Mouse (Mus musculus) monocyte, adult 2 months (primary cell): ENCODE data around the gene Brf1.

ENCODE experiments used
- DNase-seq, 2 experiments: peaks; one replicate each; pipeline ENCODE4 v3.0.0; 2022; ENCODE audit warnings: low spot score in 2 of 2, low read depth in 1 of 2

Gene Brf1

DNA sequence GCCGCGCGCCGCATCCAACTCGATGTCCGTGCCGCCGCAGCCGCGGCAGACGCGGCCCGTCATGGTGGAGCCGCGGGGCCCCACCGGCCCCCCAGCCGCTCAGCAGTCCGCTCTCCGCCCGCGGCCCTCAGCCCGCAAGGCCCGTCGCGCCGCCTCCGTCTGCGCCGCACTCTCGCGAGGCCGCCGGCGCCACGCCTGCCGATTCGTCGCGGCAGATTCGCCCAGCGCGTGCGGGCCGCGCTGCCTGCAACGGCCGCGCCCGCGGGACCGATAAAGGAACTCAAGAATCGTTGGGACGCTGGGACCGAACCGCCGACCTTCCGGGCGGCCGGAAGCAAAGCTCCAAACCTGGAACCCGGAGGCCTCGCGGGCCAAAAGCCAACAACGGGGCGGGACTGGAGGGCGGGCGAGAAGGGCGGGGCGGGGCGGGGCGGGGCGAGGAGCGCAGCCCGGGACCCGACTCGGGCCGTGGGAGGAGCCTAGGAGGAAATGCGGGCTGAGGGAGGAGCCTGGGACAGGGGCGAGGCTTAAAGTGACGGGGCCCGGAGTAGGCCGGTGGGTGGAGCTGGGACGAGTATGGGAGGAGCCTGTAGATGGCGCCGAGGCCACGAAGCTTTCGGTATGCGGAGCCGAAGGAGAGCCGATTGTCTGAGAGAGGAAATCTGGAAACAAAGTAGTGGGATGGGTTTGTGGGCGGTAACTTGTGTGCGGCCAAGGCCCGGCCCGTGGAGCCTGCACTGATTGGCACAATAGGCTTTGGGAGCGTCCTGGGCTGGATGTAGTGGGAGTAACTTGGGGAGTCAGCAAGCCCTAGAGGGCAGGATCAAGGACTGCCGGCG, at the start of gene Brf1:
TSS of gene Brf1 (minus strand) at position 411 of the 839 bp plus-strand sequence.
- DNase-seq, result peak; percentile 91 to 96

DNA sequence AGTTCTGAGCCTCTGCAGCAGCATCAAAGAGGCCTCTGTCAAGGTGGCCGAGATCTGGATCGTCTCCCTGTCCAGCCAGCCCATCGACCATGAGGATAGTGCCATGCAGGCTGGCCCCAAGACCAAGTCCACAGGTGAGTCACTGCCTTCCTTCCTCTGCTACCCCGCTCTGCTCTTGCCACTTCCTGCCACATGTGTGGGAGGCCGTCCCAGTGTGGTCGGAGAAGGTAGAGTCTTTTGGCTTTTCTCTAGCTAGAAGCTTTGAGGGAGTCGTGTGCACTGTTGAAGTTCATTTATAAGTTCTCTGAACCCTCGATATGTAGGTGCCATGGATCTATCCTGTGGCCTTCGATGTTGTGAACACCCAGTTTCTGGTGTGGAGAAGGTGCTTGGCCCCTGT, 49.3 kb upstream of the Brf1 start:
- no peak for DNase-seq

DNA sequence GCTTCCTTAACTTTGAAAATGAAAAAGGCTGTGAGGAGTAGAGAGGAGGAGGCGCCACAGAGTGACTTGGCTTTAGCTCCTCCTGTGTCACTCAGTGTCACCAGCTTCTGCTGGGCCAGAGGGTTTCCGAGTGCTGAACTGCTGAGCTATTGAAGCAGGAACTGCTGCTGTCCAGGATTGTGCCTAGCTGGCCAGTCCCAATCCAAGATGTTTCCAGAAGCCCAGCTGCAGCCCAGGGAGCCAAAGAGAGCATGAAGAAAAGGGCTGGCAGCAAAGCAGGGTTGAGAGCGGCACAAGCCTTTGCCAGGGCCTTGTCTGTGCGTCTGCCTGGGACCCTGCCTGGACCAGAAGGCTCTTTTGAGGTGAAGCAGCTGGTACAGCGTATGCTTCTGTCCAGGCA, 47.6 kb upstream of the Brf1 start:
- no peak for DNase-seq

DNA sequence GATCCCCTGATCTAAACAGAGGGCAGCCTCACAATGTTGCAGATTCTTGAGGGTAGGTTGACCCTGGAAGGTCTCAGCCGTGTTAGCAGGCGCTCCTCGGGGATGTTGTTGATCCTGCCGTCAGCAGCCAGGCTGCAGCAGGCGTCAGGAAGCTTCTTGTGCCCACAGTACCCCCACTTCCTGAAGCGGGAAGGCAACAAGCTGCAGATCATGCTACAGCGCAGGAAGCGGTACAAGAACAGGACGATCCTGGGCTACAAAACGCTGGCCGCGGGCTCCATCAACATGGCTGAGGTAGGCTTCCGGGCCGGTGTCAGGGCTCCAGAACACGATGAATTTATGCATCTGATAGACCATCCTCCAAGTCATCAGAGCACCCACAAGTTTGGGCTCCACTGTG, 46.4 kb upstream of the Brf1 start:
- DNase-seq, result no peak

DNA sequence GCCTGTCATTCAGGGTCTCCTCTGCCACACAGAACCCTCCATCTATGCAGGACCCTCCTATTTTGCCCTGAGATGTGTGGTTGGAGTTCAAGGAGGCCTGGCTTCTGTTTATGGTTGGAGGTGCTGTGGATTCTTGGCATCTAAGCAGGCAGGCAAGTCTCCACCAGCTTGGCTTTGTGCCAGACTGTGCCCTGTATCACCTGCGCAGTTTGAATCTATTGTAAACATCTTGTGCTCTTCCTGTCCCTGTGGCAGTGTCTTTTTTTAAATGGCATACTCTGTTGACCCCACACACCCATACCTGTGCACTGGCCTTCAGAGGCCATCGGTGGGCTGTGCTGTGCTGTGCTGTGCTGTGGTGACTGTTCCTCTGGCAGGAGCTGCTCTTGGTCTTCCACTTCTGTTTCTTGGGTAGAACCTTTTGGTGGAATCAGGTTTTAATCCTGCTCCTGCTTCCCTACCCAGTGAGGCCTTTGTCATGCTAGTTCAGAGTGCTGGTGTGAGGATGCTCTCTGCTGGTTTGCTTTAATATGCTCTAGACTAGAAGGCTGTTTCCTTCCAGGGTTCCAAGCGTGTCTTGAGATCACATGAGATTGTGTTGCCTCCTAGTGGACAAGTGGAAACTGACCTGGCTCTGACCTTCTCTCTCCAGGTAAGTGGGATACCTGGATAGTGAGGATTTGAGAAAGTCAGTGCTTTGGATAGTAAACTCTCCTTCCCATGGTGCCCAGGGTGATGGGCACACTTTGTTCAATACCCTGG, 44.6 kb upstream of the Brf1 start:
- no peak for DNase-seq

DNA sequence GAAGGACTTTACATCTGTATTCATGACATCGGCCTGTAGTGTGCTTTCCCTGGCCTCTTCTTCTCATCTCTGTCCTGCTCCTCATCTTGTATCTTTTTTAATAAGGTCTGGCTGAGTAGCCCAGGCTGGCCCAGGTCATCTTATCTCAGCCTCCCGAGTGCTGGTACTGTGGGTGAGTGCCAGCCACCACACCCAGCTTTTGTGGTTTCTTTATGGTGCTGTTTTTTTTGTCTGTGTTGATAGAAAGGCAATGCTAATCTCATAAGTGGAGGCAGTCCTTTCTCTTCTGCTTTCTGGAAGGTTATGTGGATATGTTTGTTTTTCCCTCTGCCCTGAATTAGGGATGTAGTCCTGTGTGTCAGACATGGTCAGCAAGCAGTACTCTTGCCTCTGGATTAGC, 42.0 kb upstream of the Brf1 start:
- DNase-seq, result no peak

DNA sequence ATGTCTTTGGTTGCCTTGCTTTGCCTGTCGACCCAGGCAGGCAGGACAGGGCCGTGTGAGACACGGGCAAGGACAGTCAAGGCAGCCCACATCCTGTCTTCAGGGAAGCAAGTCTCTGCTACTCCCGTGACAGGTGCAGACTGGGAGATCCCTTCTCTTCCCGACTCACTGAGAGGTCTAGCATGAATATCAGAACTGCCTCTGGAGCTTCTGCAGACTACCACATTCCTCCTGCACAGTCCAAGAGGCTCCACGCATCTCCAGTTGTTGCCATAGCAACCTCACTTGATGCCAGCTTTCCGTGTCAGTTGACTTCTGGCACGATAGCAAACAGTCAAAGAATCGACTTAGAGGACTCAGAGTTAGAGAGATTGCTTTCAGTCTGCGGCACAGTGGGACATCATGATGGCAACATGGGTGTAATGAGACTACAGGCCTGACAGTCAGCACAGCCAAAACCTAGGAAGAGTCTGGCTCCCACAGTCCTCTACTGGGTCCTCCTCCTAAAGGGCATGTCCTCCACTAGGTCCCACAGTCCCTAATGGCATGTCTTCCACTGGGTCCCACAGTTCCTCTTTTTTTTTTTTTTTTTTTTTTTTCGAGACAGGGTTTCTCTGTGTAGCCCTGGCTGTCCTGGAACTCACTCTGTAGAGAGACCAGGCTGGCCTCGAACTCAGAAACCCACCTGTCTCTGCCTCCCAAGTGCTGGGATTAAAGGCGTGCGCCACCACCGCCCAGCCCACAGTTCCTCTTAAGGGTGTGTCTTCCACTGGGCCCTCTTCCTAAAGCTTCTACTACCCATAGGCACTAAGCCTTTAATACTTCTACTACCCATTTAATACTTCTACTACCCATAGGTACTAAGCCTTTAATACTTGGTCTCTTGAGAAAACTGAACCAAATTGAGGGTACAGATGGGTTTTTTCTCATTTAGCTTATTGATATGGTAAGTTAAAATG, 41.3 kb upstream of the Brf1 start:
- DNase-seq, result no peak

DNA sequence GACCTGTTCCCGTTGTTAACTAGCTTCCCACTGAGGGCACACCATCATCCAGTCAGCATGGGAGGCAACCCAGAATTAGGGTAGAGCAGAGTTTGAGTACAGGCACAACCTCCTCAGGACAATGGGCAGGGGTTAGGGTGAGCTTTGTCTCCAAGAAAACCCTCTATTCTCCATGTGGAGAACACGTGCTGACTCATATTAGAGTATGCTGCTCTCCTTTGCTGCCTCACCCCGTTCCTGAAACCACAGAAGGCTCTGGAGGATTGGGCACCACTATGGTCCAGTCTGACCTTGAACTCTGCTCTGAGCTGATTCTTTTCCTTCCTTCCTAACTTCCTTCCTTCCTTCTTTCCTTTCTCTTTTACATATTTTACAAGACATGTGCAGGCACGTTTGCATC, 37.9 kb upstream of the Brf1 start:
- no peak for DNase-seq

DNA sequence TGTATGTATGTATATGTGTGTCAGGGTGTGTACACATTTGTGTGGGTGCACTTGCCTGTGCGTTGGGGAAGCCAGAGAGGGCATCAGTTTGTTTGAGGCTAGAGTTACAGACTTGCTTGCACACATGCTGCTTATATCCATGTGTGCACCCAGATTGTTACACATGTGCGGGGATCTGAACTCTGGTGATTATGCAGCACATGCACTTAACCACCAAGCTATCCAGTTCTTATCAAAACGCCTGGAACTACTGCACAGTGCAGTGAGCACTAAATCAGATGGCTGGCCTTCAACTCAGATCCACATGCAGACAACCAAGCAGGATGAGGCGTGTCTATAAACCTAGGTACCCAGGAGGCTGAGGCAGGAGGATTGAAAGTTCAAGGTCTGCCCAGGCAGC, 36.5 kb upstream of the Brf1 start:
- DNase-seq, result no peak

DNA sequence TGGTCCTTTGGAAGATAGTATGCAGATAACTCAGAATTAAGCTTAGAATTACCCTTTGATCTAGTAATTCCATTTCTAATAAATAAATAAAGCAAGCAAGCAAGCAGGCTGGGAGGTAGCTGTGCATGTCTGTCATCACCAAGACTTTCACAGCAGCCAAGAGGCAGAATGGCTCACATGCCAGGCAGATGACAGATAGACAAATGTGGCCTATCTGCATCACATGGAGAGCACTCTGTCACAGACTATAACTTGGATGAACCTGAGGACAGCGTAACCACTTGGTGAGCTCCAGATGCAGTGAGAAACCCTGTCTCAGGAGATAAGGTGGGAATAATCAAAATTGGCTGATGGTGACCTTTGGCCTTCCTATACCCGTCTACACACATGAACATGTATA, 34.6 kb upstream of the Brf1 start:
- no peak for DNase-seq

DNA sequence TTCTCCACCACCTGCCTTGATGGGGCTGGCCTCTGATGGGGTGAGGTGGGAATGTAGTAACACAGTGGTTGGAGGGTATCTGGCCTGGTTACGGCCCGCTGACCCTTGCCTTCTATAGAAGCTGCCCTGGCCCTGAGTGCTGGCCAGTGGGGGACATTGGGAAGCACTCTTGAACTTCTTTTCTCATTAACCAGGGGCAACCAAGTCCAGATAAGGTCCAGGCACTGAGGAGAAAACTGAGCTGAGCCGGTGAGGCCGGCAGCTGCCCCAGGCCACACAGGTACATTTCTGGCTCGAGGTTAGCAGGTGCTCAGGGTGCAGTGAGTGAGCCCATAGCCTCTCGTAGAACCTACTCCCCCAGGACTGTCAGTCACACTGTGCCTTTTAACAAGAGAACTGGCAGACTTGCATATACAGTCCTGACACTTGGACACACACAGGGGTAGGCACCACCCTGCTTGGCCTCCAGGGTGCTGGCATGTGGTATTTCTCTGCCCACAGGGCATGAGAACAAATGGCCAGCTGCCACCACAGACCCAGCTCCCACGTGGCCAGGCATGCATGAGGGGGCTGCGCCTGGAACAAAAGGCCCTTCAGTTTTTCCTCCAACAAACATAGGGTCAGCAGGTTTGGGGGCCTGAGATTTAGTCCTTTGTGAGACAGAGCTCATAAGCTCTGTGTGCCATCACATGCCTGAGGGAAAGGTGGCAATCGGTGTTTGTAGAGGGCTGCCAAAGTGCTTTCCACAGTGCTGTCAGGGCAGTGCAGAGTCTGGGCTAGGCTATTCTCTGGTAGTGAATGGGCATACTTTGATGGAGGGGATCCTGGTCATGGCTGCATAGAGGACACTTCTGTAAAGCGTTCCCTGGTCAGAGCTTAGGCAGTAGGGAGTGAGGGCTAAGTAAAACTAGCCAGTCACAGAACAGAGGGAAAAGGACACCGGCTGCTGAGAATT, 32.1 kb upstream of the Brf1 start:
- no peak for DNase-seq

DNA sequence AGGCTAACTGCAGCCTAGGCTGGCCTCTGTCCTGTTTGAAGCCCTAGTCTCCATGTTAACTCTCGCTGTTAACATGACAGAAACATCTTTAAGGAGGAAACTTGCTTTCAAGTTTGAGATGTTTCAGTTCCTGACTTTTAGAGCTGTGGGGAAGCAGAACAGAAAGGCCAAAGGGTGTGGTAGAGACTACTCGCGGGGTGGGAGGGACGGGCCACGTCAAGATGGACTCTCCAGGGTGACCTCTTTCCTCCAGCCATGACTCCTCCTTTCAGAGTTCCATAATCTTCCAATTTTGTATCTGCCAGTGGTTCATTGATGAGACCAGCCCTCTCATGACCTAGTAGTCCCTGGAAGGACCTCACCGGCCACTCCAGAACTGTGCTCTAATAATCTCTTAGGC, 30.9 kb upstream of the Brf1 start:
- DNase-seq, result no peak

DNA sequence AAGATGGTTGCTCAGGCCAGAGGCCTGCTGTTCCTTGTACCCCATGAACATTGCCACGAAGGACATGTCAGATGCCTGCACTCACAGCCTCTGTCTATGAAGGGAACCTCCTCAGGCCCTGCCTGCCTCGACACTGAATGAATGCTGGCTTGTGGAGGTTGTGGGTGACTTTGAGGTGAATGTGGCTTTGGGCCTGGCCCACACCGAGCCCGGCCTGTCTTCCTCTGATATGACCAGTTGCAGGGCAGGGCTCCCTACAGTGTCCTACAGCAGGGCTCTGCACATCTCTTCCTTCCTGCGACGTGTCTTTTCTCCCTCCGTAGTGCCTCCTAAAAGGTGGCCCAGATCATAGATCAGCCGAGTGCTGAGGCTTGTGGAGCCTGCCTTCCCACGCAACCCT, 30.5 kb upstream of the Brf1 start:
- no peak for DNase-seq

DNA sequence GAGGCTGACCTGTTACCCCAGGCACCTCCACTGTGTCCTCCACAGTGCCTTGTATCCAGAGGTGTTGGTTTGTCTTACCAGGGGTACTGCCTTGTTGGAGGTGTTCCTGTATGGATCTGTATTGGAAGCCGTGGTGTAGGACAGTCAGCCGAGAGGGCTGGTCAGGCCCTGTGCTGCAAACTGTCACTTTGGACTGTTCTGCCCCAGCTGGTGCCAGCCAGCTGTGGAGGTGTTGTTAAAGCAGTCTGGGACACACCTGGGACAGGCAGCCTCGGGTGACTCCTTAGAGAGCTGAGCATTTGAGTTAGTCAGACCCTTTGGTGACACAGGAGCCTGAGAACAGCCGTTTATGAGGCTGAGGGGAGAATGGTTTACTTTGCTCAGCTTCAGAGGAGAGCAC, 29.5 kb upstream of the Brf1 start:
- no peak for DNase-seq

DNA sequence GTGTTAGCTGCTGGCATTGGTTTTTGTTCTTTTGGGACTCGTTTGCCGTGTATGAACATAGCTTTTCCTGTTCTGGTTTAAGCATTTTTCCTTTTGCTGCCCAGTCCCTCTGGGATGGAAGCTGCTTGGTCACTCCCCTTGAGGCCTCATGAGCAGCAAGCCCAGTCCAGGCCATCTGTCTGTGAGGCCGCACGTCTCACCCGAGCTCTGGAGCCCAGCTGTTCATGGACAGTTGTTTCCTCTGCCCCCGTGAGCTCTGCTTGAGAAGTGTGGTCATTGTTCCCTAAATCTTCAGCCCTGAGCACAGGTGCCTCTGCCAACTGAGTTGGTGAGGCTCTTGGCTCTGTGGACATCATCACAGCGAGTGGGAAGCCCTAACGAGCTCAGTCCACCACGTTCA, 28.4 kb upstream of the Brf1 start:
- no peak for DNase-seq

DNA sequence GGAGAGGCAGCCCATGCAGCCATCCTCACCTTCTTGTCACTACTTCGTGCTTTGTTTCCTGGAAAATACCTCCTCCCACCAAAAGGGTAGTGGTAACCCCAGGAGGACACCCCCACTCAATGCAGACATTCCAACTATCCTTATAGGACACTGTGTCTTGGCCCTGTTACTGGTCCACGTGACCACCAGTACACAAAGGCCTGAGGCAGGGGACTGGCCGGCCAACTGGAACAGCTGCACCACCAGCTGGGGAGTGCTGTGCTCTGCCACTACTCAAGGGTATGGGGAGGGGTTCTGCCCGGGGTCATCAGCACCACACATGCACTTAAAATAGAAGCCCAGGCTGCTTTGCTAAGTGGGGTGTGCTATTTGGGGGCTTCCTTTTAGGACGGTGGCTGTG, 27.6 kb upstream of the Brf1 start:
- no peak for DNase-seq

DNA sequence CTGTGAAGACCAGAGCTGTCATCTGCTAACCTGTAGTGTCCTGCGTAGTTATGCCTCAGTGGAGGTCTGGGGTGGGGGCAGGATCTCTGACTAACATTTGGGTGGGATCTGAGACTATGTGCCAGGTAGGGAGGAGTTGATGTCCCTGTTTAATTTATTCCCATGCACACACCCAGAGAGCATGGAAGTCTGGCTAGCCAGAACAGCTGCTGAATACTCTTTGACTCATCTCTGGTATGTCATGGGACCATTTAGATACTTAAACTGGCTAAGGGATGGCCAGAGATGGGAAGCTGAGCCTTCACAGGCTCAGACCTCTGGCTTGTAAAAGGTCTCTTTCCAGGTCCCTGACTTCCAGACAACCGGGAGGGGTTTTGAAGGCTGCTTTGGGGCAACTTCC, 27.0 kb upstream of the Brf1 start:
- no peak for DNase-seq

DNA sequence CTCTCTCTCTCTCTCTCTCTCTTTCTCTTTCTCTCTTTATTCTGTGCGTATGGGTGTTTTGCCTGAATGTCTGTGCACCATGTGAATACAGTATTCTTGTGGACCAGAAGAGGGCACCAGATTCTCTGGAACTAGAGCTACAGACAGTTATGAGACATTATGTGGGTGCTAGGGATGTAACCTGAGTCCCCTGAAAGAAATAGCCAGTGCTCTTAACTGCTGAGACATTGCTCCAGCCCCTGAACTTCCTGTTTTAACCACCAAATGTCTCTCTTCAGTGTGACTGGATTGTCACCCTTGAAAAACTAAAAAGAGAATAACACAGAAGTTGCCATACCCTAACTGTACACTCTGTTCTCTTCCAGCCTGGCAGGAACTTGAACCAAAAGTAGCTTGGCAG, 26.1 kb upstream of the Brf1 start:
- no peak for DNase-seq

DNA sequence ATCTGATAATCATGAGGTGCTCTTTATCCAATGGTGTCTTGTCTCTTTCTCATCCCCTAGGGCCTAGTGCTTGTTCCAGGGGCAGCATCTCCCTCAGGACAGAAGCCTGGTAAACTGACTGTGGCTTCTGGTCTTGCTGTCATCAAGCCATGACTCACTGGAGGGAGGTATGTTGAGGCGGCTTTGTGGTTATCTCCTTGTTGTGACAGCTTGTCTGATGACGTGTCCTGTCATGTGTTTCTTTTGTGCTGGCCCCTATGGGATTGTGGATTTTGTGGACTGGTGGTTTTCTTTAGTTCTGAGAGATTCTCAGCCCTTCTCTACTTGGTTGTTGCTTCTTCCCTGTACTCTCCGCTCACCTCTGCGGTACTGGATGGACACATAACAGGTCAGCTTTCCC, 22.6 kb upstream of the Brf1 start:
- DNase-seq, result peak; percentile 35 to 40

DNA sequence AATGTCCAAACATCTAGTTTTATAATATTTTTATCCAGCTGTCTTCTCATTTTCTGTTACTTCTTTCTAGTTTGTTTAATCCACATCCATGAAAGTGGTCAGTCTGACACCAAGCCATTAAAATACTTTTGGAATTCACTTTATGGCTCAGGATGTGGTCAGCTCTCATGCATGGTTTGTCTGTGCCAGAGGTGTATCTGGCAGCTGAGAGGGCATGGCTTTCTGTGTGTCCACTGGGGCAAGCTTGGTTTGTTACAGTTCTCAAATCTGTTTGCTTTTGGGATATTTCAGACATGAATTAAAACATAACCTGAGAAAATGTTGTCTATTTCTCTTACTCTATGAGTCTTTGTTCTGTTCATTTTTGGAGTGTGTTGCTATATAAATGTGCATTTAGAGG, 21.0 kb upstream of the Brf1 start:
- no peak for DNase-seq
